Mouse (Mus musculus) liver, embryonic 13.5 days (tissue): ENCODE results near the gene Zswim4. TPM values are rescaled to one million over a fixed set of nuclear protein-coding genes. Genes with fewer than 3 reads are reported as not detected.

ENCODE experiments used
- ATAC-seq: fragments of 200-750 bp; cut with Nextera tagmentation; 2 replicates; pipeline ENCODE4 v1.8.0; 2017; ENCODE audit warnings: low read depth, mild to moderate bottlenecking, moderate number of reproducible peaks, moderate library complexity
- DNase-seq: peaks from one replicate; pipeline ENCODE4 v3.0.0; 2022
- H3K27ac ChIP-seq: fragments of 300-500 bp; sonication (generic); 2 replicates; pipeline ENCODE4 v1.5.1; 2015; ENCODE audit warnings: moderate library complexity, mild to moderate bottlenecking, inconsistent platforms
- H3K27me3 ChIP-seq: fragments of 300-500 bp; sonication (generic); 2 replicates; pipeline ENCODE4 v1.6.1; 2015; ENCODE audit warnings: mild to moderate bottlenecking, inconsistent platforms
- H3K36me3 ChIP-seq: fragments of 300-500 bp; sonication (generic); 2 replicates; pipeline ENCODE4 v1.6.1; 2015; ENCODE audit warnings: mild to moderate bottlenecking, inconsistent platforms
- H3K4me1 ChIP-seq: fragments of 300-500 bp; sonication (generic); replicated peaks from 2 replicates; pipeline ENCODE4 v1.6.1; 2015; ENCODE audit warnings: inconsistent platforms
- H3K4me2 ChIP-seq: fragments of 300-500 bp; sonication (generic); 2 replicates; pipeline ENCODE4 v1.6.1; 2015; ENCODE audit warnings: inconsistent platforms, mild to moderate bottlenecking, moderate library complexity
- H3K4me3 ChIP-seq: fragments of 300-500 bp; sonication (generic); replicated peaks from 2 replicates; pipeline ENCODE4 v1.5.1; 2015; ENCODE audit warnings: mild to moderate bottlenecking, inconsistent platforms
- H3K9ac ChIP-seq: fragments of 300-500 bp; sonication (generic); 2 replicates; pipeline ENCODE4 v1.6.1; 2015; ENCODE audit warnings: mild to moderate bottlenecking, inconsistent platforms
- H3K9me3 ChIP-seq: fragments of 300-500 bp; sonication (generic); replicated peaks from 2 replicates; pipeline ENCODE4 v1.6.1; 2016; ENCODE audit warnings: inconsistent platforms
- WGBS: fragments of 180-500 bp; shearing (Covaris S2); methylation state at CpG from one replicate; pipeline ENCODE4 v1.1.7; 2015; ENCODE audit not compliant: insufficient replicate concordance; 5-methylcytosine and 5-hydroxymethylcytosine counted together
- polyA plus RNA-seq: library from polyadenylated mRNA; unstranded; fragments of >200 nt; fragmentation: Nextera tagmentation; extraction: Ambion mirVana; gene quantifications from 2 replicates; pipeline ENCODE4 v1.2.1, GENCODE M21; 2015

Zswim4 gene
- polyA plus RNA-seq, 1 experiment from 2014 or later: 2.1 TPM

DNA sequence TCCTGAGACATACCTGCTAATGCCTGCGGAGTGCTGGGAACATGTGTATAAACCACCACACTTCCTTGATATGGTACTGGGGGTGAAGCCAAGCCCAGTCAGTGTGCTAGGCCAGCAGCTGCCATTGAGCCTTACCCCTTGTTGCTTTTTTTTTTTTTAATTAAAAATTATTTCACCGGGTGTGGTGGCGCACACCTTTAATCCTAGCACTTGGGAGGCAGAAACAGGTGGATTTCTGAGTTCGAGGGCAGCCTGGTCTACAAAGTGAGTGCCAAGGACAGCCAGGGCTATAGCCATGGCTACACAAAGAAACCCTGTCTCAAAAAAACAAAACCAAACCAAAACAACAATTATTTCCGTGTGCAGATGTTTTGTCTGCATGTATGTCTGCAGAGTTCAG is 31.8 kb downstream of the Zswim4 start:
- Histone ChIP-seq H3K27me3 (peaks cover 35% of the 10 kb centered on the region), H3K4me2 (no peak overlapping the region), H3K4me1 (peaks cover 65% of the 10 kb centered on the region), H3K27ac (no peak overlapping the region), H3K4me3 (no peak overlapping the region), H3K36me3 (peaks cover 15% of the 10 kb centered on the region), H3K9me3 (no peaks in the 10 kb centered on the region), H3K9ac (no peak overlapping the region)
- DNase-seq (no peak), ATAC-seq (no peak)
- WGBS: 75% methylated on average over 5 of the region's 5 CpGs

DNA sequence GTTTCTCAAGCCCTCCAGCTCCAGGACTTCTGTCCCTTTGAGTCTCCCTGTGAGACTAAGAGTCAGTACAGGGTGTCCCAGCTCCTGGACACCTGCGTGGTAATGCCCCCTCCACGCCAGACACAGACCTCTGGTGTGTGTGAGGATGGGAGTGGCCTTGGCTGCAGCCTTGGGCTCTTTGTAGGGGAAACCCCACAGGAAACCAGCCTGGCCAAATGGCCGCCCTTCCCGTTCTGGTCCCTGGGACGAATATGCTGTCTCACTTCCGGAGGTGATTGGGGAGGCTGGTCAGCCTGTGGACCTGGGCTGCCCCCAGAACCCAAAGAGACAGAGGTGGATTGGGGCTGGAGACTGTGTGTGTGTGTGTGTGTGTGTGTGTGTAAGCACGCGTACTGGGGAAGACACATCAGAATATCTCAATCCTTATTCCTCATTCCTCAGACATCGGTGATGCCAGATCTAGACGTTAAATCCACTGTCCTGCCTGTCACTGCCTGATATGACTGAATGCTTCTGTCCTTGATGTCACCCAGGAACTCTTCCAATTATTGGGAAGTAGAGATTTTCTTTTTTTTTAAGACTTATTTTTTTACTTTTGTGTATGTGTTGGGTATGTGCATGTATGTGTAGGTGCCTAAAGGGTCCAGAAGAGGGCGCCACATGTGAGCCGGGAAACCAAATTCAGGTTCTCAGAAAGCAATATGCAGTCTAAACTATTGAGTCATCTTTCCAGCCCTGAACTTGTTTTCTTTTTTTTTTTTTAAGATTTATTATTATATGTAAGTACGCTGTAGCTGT is 32.7 kb downstream of the Zswim4 start:
- WGBS: 24% methylated on average over 13 of the region's 13 CpGs
- peaks cover 72% of the 10 kb centered on the region for H3K4me1 ChIP-seq

DNA sequence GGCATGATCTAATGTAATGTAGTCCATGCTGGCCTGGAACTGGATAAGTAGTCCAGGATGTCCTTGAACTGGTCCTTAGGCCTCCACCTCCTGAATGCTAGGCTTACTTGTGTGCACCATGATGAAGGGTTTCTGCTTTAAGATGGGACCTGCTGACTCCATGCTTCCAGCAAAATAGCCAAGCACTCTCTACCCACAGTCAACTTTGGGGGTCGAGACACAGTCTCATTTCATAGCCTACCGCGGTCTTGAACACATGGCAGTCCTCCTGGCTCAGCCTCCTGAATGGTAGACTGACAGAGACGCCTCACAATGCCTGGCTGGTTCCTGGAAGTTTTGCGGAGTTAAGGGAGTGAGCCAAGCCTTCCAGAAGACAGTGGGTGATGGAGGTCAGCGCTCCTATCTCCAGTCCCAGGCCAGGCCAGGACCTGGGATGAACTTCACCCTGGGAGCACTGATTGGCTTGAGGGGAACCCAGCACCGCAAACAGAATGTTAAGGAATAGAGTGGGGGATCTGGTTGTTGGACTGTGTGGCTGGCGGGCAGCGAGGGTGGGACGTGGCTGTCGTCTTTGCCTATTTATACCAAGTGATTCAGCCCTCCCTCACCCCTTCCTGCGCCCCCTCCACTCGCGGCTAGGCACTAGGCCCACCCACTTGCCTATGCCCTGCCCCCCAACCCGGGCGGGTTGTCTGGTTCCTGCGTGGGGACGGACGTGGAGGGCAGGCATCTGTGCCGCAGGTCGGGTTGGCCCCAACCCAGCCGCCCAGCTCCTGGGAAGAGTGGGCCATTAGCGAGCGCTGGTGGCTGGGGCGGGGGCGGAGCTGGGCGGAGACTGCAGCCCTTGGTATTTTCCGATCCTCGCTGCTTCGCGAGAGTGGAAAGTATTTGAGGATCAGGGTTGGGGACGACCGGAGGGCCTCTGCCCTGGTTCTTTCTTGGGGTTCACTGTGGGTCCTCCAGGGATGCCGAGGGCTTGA is 33.6 kb downstream of the Zswim4 start:
- H3K9ac ChIP-seq: peak overlapping the region; percentile 49
- peak overlapping the region; percentile 62 for H3K4me3 ChIP-seq
- H3K4me1 ChIP-seq: peaks cover 72% of the 10 kb centered on the region
- H3K27me3 ChIP-seq: peaks cover 40% of the 10 kb centered on the region
- peak overlapping the region; percentile 78 for H3K4me2 ChIP-seq
- peak; percentile 33 for ATAC-seq
- peak; percentile 58 for DNase-seq
- 5% methylated on average over 34 of the region's 34 CpGs for WGBS
- H3K27ac ChIP-seq: peak overlapping the region; percentile 82
- no peaks in the 10 kb centered on the region for H3K9me3 ChIP-seq
- H3K36me3 ChIP-seq: 0 out of 2 replicates have a peak, but pooled peaks cover 8% of the 10 kb centered on the region

More for the DNA sequence above, 32.7 kb downstream of the Zswim4 start:
- H3K9ac ChIP-seq: peak overlapping the region; percentile 49
- peak overlapping the region; percentile 82 for H3K27ac ChIP-seq
- peak overlapping the region; percentile 62 for H3K4me3 ChIP-seq
- H3K36me3 ChIP-seq: peaks cover 15% of the 10 kb centered on the region
- peaks cover 40% of the 10 kb centered on the region for H3K27me3 ChIP-seq
- H3K9me3 ChIP-seq: no peaks in the 10 kb centered on the region
- peak overlapping the region; percentile 78 for H3K4me2 ChIP-seq
- DNase-seq: no peak
- ATAC-seq: peak; percentile 33

DNA sequence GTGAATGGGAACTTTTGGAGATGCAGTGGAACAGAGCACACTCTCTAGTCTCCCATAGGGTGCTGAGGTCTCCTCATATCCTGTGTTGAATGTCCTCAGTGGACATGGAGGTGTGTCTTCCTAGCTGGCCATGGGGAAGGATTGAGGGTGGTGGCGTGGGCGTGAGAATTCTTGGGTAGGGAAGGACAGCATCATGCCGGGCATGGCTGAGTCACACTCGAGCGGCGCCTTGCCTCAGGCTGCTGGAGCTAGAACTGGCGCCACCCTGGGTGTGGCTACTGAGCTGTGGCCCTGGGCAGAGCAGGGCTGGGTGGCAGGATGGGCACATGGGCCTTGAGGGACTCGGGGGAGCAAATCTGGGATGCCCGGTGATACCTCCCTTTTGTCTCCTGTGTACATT is 34.4 kb downstream of the Zswim4 start:
- WGBS: 43% methylated on average over 9 of the region's 9 CpGs
- ATAC-seq: no peak
- Histone ChIP-seq H3K27me3 (peaks cover 40% of the 10 kb centered on the region), H3K4me3 (peak overlapping the region; percentile 62), H3K9ac (0 out of 2 replicates have a peak overlapping the region, but pooled peaks have one; percentile 49), H3K4me1 (peaks cover 72% of the 10 kb centered on the region), H3K4me2 (peak overlapping the region; percentile 78), H3K9me3 (no peaks in the 10 kb centered on the region), H3K36me3 (0 out of 2 replicates have a peak, but pooled peaks cover 8% of the 10 kb centered on the region), H3K27ac (peak overlapping the region; percentile 82)
- peak; percentile 57 for DNase-seq

DNA sequence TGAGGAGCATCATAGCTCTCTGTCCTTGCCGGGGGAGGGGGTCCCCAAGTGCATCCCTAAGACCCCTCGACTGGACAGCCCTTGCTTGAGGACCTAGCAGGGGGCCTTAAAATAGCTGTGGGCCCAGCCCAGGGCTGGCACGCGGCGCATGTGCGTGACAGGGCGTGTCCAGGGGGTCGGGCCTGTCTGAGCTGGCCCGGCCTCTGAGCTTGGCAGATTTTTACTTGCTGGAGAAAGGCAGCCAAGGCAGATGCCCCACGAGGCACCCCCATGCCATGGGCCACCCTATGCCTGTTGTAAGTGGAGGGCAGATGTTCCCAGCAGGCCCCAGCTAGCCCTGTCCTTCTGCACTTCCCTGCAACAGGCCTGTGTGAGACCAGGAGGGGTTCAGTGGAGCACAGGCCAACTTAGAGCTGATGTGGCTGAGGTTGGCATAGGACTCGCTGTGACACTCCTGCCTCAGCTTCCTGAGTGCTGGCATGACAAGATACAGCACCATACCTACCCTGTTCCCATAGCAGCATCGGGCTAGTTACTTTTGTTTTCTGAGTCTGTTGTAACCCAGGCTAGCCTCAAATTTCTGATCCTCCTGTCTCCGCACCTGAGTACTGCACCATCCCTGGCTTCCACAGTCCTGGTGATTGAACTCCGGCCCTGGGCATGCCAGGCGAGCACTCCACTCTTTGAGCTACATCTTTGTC is 35.2 kb downstream of the Zswim4 start:
- 26% methylated on average over 15 of the region's 15 CpGs for WGBS
- H3K36me3 ChIP-seq: 0 out of 2 replicates have a peak, but pooled peaks cover 6% of the 10 kb centered on the region
- DNase-seq: no peak
- peak overlapping the region; percentile 78 for H3K4me2 ChIP-seq
- H3K9ac ChIP-seq: peak overlapping the region; percentile 76
- no peaks in the 10 kb centered on the region for H3K9me3 ChIP-seq
- H3K27me3 ChIP-seq: peaks cover 40% of the 10 kb centered on the region
- peaks cover 73% of the 10 kb centered on the region for H3K4me1 ChIP-seq
- H3K4me3 ChIP-seq: peak overlapping the region; percentile 62
- peak overlapping the region; percentile 82 for H3K27ac ChIP-seq
- ATAC-seq: no peak

DNA sequence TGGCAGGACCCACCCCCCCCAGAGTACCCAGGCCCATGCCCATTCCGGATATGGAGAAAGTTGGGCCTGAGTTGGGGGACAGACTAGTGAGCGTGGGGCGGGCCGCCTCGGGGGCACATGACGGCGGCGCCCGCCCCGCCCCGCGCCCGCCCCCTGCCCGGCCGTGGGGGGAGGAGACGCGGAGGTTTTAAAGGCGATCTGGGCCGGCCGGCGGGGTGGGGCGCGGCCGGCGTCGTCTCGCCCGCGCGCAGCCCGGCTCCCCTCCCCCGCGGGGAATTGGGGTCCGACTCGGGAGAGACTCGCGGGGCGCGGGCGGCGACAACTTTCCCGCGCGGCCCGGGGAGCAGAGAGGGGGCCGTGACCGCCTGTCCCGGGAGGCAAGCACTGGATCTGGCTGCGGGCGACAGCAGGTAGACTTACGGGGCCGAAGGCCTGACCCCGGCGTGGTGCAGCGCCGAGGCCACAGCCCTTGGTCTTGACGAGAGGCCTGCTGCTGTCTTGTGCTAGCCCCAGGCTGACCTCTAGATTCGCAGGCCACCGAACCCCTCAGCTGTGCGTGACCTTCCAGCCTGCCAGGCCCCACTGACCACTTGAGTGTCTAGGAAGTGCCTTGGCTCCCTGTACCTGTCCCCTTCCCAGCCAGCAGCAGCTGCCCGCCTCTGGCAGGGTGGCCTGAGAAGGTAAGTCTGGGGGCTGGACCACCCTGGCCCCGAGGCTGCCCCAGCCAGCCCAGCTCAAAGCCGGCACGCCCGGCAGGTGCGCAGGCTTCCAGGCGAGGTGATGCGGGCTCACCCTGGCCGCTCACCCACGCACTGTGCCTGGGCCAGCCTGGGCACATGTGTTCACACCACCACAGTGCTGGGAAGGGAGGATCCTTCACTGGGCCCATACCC is 36.0 kb downstream of the Zswim4 start:
- 0 out of 2 replicates have a peak, but pooled peaks have one; percentile 5 for ATAC-seq
- Histone ChIP-seq H3K4me2 (peak overlapping the region; percentile 78), H3K4me1 (peaks cover 73% of the 10 kb centered on the region), H3K27ac (peak overlapping the region; percentile 82), H3K9ac (peak overlapping the region; percentile 76), H3K9me3 (no peaks in the 10 kb centered on the region), H3K4me3 (peak overlapping the region; percentile 62), H3K27me3 (peaks cover 40% of the 10 kb centered on the region), H3K36me3 (0 out of 2 replicates have a peak, but pooled peaks cover 5% of the 10 kb centered on the region)
- 2% methylated on average over 64 of the region's 70 CpGs for WGBS
- DNase-seq: peak; percentile 60

DNA sequence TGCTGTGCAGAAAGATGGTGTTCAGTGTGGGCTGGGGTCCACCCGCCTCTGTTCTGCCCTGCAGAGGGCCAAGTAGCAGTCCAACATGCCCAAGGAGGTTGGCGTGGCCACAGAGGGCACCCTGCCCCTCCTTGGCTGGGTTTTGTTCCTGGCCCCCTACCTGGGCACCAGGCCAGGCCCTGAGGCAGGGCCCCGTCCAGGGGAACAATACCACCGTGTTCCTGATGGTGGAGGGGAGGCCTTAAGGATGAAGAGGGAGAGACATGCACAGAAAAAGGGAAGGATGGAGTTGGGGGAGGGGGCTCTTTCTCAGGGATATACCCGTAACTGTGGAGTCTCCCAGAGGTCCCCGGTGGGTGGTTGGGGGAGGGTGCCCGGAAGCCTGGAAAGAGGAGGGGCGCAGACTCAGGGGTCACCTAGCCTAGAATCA is 36.7 kb downstream of the Zswim4 start:
- Histone ChIP-seq H3K27ac (peak overlapping the region; percentile 82), H3K9me3 (no peaks in the 10 kb centered on the region), H3K27me3 (peaks cover 40% of the 10 kb centered on the region), H3K4me1 (peaks cover 73% of the 10 kb centered on the region), H3K36me3 (no peaks in the 10 kb centered on the region), H3K4me3 (peak overlapping the region; percentile 62), H3K9ac (peak overlapping the region; percentile 76; the same call in 1 of the 2 replicates), H3K4me2 (peak overlapping the region; percentile 78)
- no peak for ATAC-seq
- DNase-seq: no peak
- WGBS: 36% methylated on average over 8 of the region's 8 CpGs

DNA sequence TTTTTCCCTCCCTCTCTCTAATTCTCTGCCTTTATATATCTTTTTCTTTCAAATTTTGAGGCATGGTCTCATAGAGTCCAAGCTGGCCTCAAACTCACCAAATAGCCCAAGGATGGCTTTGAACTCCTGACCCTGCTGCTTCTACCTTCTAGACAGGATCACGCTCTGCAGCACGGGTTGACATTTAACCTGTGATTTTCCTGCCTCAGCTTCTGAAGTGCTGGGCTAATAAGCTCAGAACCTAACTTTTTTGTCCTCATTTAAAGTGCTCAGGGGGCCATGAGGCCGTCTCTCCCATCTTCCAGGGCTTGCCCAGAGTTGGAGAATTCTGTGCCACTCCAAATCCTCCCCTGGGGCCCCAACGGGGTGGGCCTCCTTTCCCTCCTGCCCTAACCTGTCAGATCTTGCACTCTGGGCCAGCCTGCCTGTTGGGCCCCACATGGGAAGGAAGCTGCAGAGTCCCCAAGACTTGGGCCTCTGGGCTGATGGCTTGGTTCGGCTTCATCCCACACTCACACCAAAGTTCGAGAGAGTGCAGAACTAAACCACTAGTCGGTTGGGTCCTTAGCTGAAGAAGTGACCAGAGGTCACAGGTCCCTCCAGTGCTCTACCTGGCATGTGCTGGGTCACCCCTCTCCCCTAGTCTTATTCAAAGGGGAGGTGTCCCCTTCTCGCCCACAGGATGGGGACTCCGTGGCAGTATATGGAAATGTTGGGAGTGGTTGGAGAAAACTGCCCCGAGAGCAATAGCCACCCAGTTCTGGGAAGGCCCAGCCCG is 37.3 kb downstream of the Zswim4 start:
- H3K9me3 ChIP-seq: no peaks in the 10 kb centered on the region
- ATAC-seq: no peak
- H3K27ac ChIP-seq: peak overlapping the region; percentile 82
- no peak for DNase-seq
- no peak overlapping the region for H3K4me3 ChIP-seq
- H3K4me2 ChIP-seq: peak overlapping the region; percentile 78; the same call in 1 of the 2 replicates
- peaks cover 40% of the 10 kb centered on the region for H3K27me3 ChIP-seq
- WGBS: 47% methylated on average over 11 of the region's 11 CpGs
- H3K9ac ChIP-seq: no peak overlapping the region
- H3K36me3 ChIP-seq: no peaks in the 10 kb centered on the region
- H3K4me1 ChIP-seq: peaks cover 73% of the 10 kb centered on the region

DNA sequence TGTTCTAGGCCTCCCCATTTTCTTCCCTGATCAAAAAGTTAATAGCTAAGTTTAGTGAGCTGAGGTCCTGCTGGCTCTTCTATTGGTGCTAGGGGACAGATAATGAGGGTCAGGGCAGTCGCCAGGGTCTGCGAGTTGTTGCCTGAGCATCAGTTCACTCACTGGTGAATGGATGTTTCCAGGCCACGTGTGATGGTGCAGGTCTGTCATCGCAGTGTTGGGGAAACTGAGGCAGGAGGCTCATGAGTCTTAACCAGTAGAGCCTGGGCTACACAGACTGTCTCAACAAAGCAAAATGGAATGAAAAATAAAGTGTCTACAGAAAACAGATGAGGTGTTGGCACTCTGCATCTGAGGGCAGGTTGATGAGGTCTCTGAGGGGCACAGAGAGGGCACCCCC is 38.0 kb downstream of the Zswim4 start:
- Histone ChIP-seq H3K27ac (peak overlapping the region; percentile 82), H3K4me2 (peak overlapping the region; percentile 72), H3K36me3 (no peaks in the 10 kb centered on the region), H3K4me3 (peak overlapping the region; percentile 58; the same call in 1 of the 2 replicates), H3K4me1 (peaks cover 68% of the 10 kb centered on the region), H3K9me3 (no peaks in the 10 kb centered on the region), H3K9ac (peak overlapping the region; percentile 53; the same call in 1 of the 2 replicates), H3K27me3 (peaks cover 37% of the 10 kb centered on the region)
- ATAC-seq (no peak), DNase-seq (no peak)
- WGBS: 38% methylated on average over 4 of the region's 4 CpGs
